Mouse (Mus musculus): ENCODE results near the gene Wwox. TPM values are rescaled to one million over a fixed set of nuclear protein-coding genes. Genes with fewer than 3 reads are reported as not detected.
A peak's percentile ranks its signal among the peaks of the same experiment; 100 is the strongest.

Gene Wwox
- total RNA-seq, 2 experiments from 2014 or later = 8.7 to 10.3 TPM

- DNase-seq = no peak
These were observed 586.1 kb downstream of the Wwox start for GRCm38 (mm10) chr8:115025390-115026098.

- no peak for DNase-seq
These were observed 586.7 kb downstream of the Wwox start for GRCm38 (mm10) chr8:115026201-115026600.

- DNase-seq = no peak
These were observed 593.7 kb downstream of the Wwox start for GRCm38 (mm10) chr8:115033194-115033593.

- DNase-seq = no peak
These were observed 596.6 kb downstream of the Wwox start for GRCm38 (mm10) chr8:115036016-115036415.

- DNase-seq = no peak
These were observed 599.0 kb downstream of the Wwox start for GRCm38 (mm10) chr8:115038426-115038825.

GRCm38 (mm10) chr8:115045746-115046145 is 606.3 kb downstream of the Wwox start:
- no peak for DNase-seq

GRCm38 (mm10) chr8:115046496-115046895 is 607.0 kb downstream of the Wwox start:
- no peak for DNase-seq

GRCm38 (mm10) chr8:115058193-115058835 is 618.9 kb downstream of the Wwox start:
- no peak for DNase-seq

GRCm38 (mm10) chr8:115063623-115064022 is 624.2 kb downstream of the Wwox start:
- no peak for DNase-seq

- no peak for DNase-seq
These were observed 625.2 kb downstream of the Wwox start for GRCm38 (mm10) chr8:115064691-115065090.

- DNase-seq = no peak
These were observed 625.9 kb downstream of the Wwox start for GRCm38 (mm10) chr8:115065386-115065785.

GRCm38 (mm10) chr8:115066550-115067058 is 627.1 kb downstream of the Wwox start:
- DNase-seq = no peak

- no peak for DNase-seq
These were observed 629.3 kb downstream of the Wwox start for GRCm38 (mm10) chr8:115068723-115069122.

- no peak for DNase-seq
These were observed 630.8 kb downstream of the Wwox start for GRCm38 (mm10) chr8:115070225-115070624.

- no peak for DNase-seq
These were observed 631.8 kb downstream of the Wwox start for GRCm38 (mm10) chr8:115071231-115071630.

GRCm38 (mm10) chr8:115078296-115078695 is 638.8 kb downstream of the Wwox start:
- no peak for DNase-seq

GRCm38 (mm10) chr8:115081302-115082207 is 642.1 kb downstream of the Wwox start:
- peak; percentile 8 for DNase-seq

- DNase-seq = no peak
These were observed 648.7 kb downstream of the Wwox start for GRCm38 (mm10) chr8:115088162-115088561.

- no peak for DNase-seq
These were observed 650.3 kb downstream of the Wwox start for GRCm38 (mm10) chr8:115089744-115090143.

GRCm38 (mm10) chr8:115090202-115090601 is 650.7 kb downstream of the Wwox start:
- DNase-seq = no peak

- peak; percentile 28 for DNase-seq
These were observed 656.1 kb downstream of the Wwox start for GRCm38 (mm10) chr8:115095548-115095947.

- no peak for DNase-seq
These were observed 658.6 kb downstream of the Wwox start for GRCm38 (mm10) chr8:115097988-115098562.
